Mouse (Mus musculus): ENCODE results near the gene Cd80. TPM values are rescaled to one million over a fixed set of nuclear protein-coding genes. Genes with fewer than 3 reads are reported as not detected.

The Cd80 gene
- total and polyA plus RNA-seq, 3 experiments = 0.04 to 0.38 TPM; not detected in 1

DNA sequence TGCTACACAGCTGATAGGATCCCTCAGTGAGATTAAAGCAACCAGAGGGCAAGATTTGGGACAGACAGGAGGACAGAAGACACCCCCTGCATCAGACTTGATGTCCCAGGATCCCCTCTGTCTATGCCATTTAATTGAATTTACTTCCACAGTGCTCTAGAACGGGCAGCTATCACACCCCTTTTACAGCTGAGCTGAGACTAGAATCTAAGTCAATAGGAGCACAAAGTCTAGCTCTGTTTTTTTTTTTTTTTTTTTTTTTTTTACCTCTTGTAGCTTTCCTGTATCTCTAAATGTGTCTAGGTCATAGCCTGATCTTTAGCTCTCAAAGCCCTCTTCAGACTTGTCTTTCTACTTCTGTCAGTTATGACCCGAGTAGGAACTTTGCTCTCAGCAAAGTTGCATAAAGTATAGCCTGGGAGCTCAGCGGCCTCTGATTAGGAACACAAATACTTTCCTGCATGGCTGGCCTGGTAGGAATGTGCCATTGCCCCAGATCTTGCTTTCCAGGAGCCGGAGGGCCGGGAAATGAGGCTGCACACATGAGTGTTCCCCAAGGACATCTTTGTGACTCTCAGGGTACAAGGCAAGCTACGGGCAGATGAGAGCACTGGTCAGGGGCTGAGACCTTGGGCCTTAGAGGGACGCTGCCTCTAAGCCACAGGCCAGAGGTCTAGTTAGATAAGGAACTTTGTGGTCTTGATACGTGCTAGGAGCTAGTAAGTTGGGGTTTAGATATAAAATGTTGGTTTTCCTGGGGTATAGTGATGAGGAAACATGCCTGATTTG lies 12.8 kb downstream of the Cd80 start:
- TF ChIP-seq GABPA (IDR thresholded peaks at IDR 0.05; ENCODE audit: low read depth, low read length) = no peak
- peak; percentile 54 for TF ChIP-seq ZNF384 (IDR thresholded peaks at IDR 0.05; ENCODE audit: low read depth, low read length)
- TF ChIP-seq GATA1 (IDR thresholded peaks at IDR 0.05; ENCODE audit: low read depth, low read length) = 0 out of 2 replicates have a peak, but pooled peaks have one; percentile 17
- TF ChIP-seq RAD21 (IDR thresholded peaks at IDR 0.05; ENCODE audit: low read depth, low read length) = no peak
- no peak for TF ChIP-seq ETS1 (IDR thresholded peaks at IDR 0.05; ENCODE audit: low read depth, low read length)
- TF ChIP-seq USF2 (IDR thresholded peaks at IDR 0.05; ENCODE audit: borderline replicate concordance in 1 of 2, insufficient read depth in 1 of 2, low read depth in 1 of 2, low read length in 2 of 2) = no peak
- Histone ChIP-seq H3K9me3 (replicated peaks; ENCODE audit: insufficient read depth, low read length) (no peaks in the 10 kb centered on the region), H3K27ac (ENCODE audit: control insufficient read depth, low read depth, low read length) (no peak overlapping the region), H3K27me3 (ENCODE audit: control insufficient read depth in 1 of 2, insufficient read depth in 2 of 2, low read length in 2 of 2) (no peaks in the 10 kb centered on the region), H3K4me1 (ENCODE audit: control insufficient read depth in 1 of 2, insufficient read depth in 2 of 2, low read length in 2 of 2) (peaks cover 0 to 15% of the 10 kb centered on the region in 2 experiments; a peak in 2 of 4 replicates), H3K79me2 (ENCODE audit: control insufficient read depth, insufficient read depth, low read length, poor library complexity) (no peaks in the 10 kb centered on the region), H3K4me3 (ENCODE audit: control insufficient read depth in 1 of 2, insufficient read depth in 1 of 2, low read depth in 2 of 2, low read length in 2 of 2) (no peak overlapping the region), H3K36me3 (ENCODE audit: control insufficient read depth in 1 of 2, insufficient read depth in 2 of 2, low read length in 2 of 2) (peaks cover 0 to 16% of the 10 kb centered on the region in 2 experiments; a peak in 2 of 4 replicates), H3K9ac (ENCODE audit: control insufficient read depth, low read depth, low read length, poor library complexity, severe bottlenecking) (no peak overlapping the region)
- no peak for DNase-seq (ENCODE audit: low read depth, low spot score)

DNA sequence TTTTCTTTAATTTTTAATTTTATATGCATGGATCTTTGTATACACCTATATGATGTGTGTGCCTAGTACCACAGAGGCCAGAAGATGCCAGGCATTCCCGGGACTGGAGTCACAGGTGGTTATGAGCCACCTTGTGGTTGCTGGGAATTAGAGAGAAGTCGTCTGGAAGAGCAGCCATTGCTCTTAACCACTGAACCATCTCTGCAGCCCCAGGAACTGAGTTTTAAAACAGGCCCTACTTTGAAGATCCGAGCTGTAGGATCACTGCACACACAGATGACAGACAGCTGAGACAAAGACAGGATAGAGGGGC lies 13.3 kb downstream of the Cd80 start:
- no peak for TF ChIP-seq ETS1 (IDR thresholded peaks at IDR 0.05; ENCODE audit: low read depth, low read length)
- TF ChIP-seq SMC3 (IDR thresholded peaks at IDR 0.05; ENCODE audit: low read depth, low read length) = peak; percentile 16; the same call in 1 of the 2 replicates
- H3K27ac ChIP-seq (ENCODE audit: control insufficient read depth, low read depth, low read length) = no peak overlapping the region
- no peak overlapping the region for H3K4me3 ChIP-seq (ENCODE audit: control insufficient read depth in 1 of 2, insufficient read depth in 1 of 2, low read depth in 2 of 2, low read length in 2 of 2)
- peaks cover 0 to 20% of the 10 kb centered on the region in 2 experiments; a peak in 2 of 4 replicates for H3K36me3 ChIP-seq (ENCODE audit: control insufficient read depth in 1 of 2, insufficient read depth in 2 of 2, low read length in 2 of 2)
- H3K79me2 ChIP-seq (ENCODE audit: control insufficient read depth, insufficient read depth, low read length, poor library complexity) = no peaks in the 10 kb centered on the region
- H3K9ac ChIP-seq (ENCODE audit: control insufficient read depth, low read depth, low read length, poor library complexity, severe bottlenecking) = no peak overlapping the region
- peaks cover 0 to 20% of the 10 kb centered on the region in 2 experiments; a peak in 3 of 4 replicates for H3K4me1 ChIP-seq (ENCODE audit: control insufficient read depth in 1 of 2, insufficient read depth in 2 of 2, low read length in 2 of 2)
- H3K27me3 ChIP-seq (ENCODE audit: control insufficient read depth in 1 of 2, insufficient read depth in 2 of 2, low read length in 2 of 2) = no peaks in the 10 kb centered on the region
- H3K9me3 ChIP-seq (replicated peaks; ENCODE audit: insufficient read depth, low read length) = no peaks in the 10 kb centered on the region
- no peak for DNase-seq (ENCODE audit: low read depth, low spot score)

DNA sequence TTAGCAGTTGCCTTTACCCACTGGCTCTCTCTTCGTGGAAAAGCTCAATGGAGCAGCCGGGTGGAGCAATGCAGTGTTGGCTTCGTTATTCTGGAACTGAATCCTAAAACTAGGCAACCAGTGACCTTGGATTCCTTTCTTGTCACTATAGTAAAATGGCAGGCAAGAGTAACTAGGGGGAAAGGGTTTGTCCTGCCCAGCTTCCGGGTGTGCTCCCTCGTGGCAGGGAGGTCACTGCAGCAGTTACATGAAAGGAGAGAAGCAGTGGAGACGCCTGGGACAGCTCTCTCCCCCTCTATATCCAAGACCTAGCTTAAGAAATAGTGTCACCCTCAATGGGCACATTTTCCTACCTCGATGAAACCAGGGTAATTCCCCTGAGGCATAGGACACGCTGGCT lies 14.1 kb downstream of the Cd80 start:
- no peak for DNase-seq (ENCODE audit: low read depth, low spot score)
- TF ChIP-seq TBP (IDR thresholded peaks at IDR 0.05; ENCODE audit: low read depth, low read length) = no peak
- TF ChIP-seq UBTF (IDR thresholded peaks at IDR 0.05; ENCODE audit: borderline replicate concordance, insufficient read depth, low read depth, low read length) = no peak
- no peak for TF ChIP-seq NELFE (IDR thresholded peaks at IDR 0.05; ENCODE audit: low read depth, low read length)
- no peak for TF ChIP-seq POLR2A (IDR thresholded peaks at IDR 0.05; ENCODE audit: control insufficient read depth in 1 of 2, insufficient read depth in 1 of 2, low read depth in 1 of 2, low read length in 2 of 2, poor library complexity in 1 of 2)
- no peak for TF ChIP-seq POLR2AphosphoS2 (IDR thresholded peaks at IDR 0.05; ENCODE audit: low read length)
- TF ChIP-seq ZMIZ1 (IDR thresholded peaks at IDR 0.05; ENCODE audit: low read depth, low read length) = no peak
- TF ChIP-seq RAD21 (IDR thresholded peaks at IDR 0.05; ENCODE audit: low read depth, low read length) = no peak
- no peak for TF ChIP-seq JUND (IDR thresholded peaks at IDR 0.05; ENCODE audit: low read depth, low read length)
- H3K4me1 ChIP-seq (ENCODE audit: control insufficient read depth in 1 of 2, insufficient read depth in 2 of 2, low read length in 2 of 2) = peaks cover 2 to 22% of the 10 kb centered on the region in 2 experiments
- H3K9ac ChIP-seq (ENCODE audit: control insufficient read depth, low read depth, low read length, poor library complexity, severe bottlenecking) = no peak overlapping the region
- no peak overlapping the region for H3K4me3 ChIP-seq (ENCODE audit: control insufficient read depth in 1 of 2, insufficient read depth in 1 of 2, low read depth in 2 of 2, low read length in 2 of 2)
- H3K27me3 ChIP-seq (ENCODE audit: control insufficient read depth in 1 of 2, insufficient read depth in 2 of 2, low read length in 2 of 2) = no peaks in the 10 kb centered on the region
- peaks cover 0 to 24% of the 10 kb centered on the region in 2 experiments; a peak in 2 of 4 replicates for H3K36me3 ChIP-seq (ENCODE audit: control insufficient read depth in 1 of 2, insufficient read depth in 2 of 2, low read length in 2 of 2)
- H3K79me2 ChIP-seq (ENCODE audit: control insufficient read depth, insufficient read depth, low read length, poor library complexity) = no peaks in the 10 kb centered on the region
- H3K9me3 ChIP-seq (replicated peaks; ENCODE audit: insufficient read depth, low read length) = no peaks in the 10 kb centered on the region
- H3K27ac ChIP-seq (ENCODE audit: control insufficient read depth, low read depth, low read length) = no peak overlapping the region
